Mouse (Mus musculus) cerebellum, adult 2 months (tissue): ENCODE data around the gene Wars.

Experiments
- CTCF ChIP-seq: fragments of 200-500 bp; IDR thresholded peaks from 2 replicates; pipeline ENCODE4 v1.5.1; 2011; ENCODE audit warnings: low read depth, mild to moderate bottlenecking, control low read depth, low read length, moderate library complexity, borderline replicate concordance; ENCODE audit not compliant: insufficient read depth
- POLR2A ChIP-seq: fragments of 200-500 bp; IDR thresholded peaks from 2 replicates; pipeline ENCODE4 v1.6.1; 2011; ENCODE audit warnings: low read length, control low read depth, borderline replicate concordance; ENCODE audit not compliant: insufficient read depth

DNA sequence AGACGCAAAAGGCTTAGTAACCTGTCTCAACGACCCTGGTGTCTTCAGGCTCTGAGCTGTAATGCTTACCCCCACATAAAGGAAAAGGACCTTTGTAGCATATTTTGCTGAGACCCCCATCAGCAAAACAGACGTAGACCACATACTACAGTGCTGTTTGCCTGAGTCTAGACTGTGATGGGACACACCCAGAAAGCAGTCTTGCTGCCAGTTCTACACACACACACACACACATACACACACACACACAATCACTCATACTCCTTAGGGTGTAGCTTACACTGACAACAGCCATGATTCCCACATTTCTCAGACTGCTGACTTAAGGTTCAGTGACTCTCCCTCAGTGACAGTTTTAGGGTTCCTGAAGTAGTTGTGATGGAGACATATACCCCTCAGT lies 12.8 kb downstream of the Wars start:
- no peak for TF ChIP-seq POLR2A
- no peak for TF ChIP-seq CTCF
